Mouse (Mus musculus) kidney, postnatal 14 days (tissue): ENCODE results near the gene Smim5.
"Not testable (repeated sequence)": the region's sequence is repeated elsewhere in the genome, so short reads cannot be mapped to it uniquely, and the experiment has no call there.

Experiments
- DNase-seq: peaks from one replicate; pipeline ENCODE4 v3.0.0; 2022; ENCODE audit warnings: mixed read lengths

Smim5 gene

DNA sequence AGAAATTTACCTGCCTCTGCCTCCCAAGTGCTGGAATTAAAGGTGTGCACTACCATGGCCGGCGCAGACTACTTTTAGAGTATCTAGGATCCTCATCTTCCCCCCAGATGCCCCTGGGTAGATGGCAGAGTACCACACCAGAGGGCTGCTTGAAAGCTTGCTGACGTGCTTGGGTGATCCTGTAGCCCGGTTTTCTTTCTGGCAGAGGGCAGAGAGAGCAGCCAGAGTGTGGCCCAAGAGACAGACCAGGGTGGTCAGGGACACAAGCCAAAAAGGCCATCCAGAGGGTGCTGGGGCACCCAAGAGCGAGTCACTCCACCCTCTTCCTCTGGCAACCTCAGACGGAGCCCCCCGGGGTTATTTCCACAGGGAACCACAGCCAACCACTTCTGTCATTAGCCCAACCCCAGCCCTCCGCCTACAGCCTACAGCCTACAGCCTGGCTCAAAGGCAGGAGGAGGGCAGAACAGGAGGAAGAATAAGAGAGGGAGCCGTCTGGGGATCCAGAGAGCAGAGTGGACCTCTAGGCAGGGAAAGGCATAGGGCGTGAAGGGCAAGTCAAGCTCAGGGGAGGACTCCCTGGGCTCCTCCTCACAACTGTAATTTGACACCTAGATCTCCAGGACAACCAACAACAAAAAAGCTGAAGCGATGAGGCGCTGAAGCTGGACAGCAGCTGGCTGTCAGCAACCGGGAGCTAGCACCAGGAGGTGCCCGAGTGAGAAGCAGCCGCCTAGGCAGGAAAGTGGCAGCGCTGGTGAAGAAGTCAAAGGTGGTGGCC, at the start of gene Smim5:
Gene Smim5 (plus strand): TSS at position 481 of the 781 bp plus-strand sequence.
- peak; percentile 86 for DNase-seq

DNA sequence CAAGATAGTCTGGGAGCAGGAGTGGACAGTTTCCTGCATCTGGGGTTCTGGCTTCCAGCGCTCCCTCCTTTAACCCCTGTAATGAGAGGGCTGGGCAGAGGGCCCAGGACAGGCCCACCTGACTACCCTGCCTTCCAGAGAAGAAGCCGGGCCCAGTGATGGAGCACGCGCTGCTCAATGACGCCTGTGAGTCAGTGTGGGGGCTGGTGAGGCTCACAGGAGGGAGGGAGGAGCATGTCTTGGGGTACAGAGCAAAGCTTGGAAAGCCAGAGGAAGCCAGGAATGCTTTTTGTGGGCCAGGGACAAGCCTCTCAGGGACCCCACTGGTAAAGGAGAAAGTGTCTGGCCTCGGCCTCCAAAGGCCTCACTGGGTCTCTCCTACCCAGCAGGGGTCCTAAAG, 45.1 kb upstream of the Smim5 start:
- no peak for DNase-seq

DNA sequence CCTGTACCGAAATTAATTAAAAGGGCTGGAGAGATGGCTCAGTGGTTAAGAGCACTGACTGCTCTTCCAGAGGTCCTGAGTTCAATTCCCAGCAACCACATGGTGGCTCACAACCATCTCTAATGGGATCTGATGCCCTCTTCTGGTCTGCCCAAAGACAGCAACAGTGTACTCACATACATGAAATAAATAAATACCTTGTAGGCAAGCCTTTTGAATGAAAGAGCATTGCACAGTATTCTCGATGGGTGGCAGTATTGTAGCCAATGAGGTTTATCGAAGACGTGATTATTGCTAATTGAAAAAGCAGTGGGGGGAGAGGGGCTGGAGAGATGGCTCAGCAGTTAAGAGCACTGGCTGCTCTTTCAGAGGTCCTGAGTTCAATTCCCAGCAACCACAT, 42.6 kb upstream of the Smim5 start:
- not testable (repeated sequence) for DNase-seq

DNA sequence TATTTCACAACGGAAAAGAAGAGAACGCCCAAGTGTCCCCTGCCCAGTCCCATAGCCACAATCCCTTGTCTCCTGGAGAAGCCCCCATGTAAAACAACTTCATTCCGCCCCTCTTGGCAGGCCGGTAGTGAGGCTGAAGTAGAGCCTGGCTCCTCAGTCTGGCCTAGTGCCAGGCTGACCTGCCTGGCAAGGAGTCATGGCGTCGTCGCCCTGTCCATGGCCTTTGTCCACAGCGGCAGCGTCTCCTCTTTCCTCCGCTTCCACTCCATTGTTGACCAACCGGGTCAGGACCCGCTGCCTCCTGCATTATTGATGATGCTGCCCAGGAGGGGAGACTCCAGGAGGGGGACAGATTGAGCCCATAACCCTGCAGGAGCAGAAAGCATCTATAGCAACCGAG, 41.8 kb upstream of the Smim5 start:
- DNase-seq, result peak; percentile 47

DNA sequence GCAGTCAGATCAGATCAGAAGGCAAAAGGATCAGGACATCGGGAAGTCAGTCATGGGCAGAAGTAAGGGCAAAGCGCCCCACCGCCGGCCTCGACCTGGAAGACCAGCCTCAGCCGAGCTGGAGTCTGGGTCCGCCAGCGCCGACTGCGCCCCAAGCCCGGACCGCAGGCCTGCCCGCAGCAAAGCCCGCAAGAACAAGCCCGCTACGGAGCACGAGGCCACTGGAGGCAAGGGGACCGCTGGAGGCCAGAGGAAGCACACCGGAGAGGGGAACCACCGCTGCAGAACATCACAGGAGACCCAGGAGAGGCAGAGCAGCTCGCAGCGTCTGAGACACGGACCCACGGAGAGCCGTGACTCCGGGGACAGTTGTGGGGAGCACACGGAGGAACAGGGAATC, 41.4 kb upstream of the Smim5 start, which contains the start of gene Myo15b:
Gene Myo15b (plus strand): TSS at position 53 of the 400 bp plus-strand sequence.
- DNase-seq, result no peak

DNA sequence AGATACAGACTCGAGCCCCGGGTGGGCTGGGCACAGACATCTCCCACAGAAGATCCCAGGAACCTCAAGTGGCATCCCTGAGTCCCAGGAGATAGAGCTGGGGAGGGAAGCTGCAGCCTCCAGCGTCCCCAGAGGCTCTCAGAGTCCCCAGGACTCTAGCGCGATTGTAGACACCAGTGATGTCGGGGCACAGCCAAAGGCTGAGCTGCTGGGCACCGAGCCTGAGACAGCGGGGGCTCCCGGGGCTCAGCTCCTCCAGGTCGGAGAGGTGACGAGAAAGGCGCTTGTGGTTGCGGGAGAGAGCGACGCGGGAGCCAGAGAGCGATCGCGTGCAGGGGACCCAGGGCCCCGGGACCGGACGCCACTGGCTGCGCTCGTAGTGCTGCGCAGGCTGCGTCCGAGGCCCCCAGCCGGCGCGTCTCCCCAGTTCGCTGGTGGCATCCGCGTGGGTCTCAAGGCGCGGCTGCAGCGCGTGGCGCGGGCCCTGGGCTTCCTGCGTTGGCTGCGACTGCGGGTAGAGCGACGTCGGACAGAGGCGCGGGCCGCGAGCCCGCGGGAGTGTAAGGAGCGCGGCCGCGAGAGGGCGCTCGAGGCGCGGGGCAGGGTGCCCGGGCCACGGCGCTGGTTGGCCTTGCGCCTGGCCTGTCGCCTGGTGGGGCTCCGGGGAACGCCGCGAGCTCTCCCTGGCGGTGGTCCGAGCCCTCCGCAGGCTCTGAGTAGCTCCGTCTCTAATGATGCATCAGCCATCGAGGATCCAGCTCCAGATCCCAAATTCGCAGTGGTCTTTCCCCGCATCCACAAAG, 40.4 kb upstream of the Smim5 start:
- DNase-seq, result peak; percentile 94

DNA sequence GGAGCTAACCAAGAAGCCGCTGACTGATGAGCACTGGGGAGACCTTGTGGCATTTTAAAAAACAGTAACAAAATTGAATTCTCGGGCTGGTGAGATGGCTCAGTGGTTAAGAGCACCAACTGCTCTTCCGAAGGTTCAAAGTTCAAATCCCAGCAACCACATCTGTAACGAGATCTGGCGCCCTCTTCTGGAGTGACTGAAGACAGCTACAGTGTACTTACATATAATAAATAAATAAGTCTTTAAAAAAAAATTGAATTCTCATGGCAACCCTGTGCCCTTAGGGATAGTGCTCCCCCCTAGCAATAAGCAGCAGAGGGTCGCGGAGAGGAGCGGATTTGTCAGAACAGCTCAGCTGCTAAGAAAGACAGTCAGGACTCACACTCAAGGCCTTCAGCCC, 35.9 kb upstream of the Smim5 start:
- no peak for DNase-seq

DNA sequence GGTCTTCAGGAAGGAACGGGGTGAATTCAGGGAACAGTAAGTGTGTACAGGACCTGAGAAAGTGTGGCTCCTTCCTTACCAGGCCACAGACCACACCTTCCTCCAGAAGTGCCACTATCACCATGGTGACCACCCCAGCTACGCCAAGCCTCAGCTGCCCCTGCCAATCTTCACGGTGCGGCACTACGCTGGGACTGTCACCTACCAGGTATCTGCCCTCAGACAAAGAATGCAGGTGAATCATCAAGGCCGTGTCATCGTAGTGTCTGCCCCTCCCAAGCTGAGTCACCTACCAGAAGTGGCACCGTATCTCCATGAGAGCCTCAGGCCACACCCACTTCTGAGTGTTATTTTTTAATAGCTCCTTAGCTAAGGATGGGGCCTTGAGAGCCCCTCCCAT, 30.4 kb upstream of the Smim5 start:
- DNase-seq, result no peak

DNA sequence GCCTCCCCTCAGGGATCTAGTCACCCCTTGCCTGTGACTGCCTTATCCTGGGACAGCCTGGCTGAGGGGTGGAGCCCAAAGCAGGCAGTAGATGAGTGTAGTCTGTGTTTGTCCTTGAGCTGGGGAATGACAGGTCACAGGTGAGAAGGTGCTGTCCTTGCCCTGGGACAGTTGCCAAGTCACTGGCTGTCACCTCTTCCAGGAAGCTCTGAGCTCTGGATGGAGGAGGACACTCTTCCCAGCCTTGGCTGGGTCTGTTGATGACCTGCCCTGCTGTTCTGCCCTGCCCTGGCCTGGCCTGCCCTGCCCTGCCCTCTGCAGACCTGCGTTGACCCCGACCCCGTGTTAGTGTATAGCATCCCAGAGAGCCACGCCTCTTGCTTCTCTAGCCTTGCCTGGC, 27.3 kb upstream of the Smim5 start:
- no peak for DNase-seq

DNA sequence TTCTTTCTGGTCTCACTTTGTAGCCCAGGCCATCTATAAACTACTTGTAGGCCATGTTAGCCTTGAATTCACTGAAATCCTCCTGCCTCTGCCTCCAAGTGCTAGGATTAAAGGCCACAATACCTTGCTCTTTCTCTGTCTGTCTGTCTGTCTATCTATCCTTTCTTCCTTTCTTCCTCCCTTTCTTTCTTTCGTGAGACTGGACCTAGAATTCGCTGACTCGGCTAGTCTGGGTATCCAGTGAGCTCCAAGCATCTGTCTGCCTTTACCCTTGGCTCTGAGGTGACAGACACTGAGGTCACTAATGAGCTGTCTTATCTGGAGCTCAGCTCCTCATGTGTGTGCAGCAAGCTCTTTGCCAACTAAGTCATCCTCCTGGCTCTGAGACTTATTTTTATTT, 23.8 kb upstream of the Smim5 start:
- DNase-seq, result no peak

DNA sequence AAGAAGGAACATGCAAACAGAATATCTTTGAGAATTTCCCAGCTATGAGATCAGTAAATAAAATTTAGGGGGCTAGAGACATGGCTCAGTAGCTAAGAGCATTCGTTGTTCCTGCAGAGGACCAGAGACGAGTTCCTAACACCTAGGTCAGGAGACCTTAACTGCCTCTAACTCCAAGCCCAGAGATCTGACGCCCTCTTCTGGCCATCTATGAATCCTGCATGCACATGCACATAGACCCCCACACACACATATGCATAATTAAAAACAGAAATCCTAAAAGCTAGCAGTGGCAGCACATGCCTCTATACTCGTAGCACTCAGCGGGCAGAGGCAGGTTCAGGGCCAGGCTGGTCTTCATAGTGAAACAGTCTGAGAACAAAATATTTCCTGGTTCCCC, 23.3 kb upstream of the Smim5 start:
- DNase-seq, result no peak

DNA sequence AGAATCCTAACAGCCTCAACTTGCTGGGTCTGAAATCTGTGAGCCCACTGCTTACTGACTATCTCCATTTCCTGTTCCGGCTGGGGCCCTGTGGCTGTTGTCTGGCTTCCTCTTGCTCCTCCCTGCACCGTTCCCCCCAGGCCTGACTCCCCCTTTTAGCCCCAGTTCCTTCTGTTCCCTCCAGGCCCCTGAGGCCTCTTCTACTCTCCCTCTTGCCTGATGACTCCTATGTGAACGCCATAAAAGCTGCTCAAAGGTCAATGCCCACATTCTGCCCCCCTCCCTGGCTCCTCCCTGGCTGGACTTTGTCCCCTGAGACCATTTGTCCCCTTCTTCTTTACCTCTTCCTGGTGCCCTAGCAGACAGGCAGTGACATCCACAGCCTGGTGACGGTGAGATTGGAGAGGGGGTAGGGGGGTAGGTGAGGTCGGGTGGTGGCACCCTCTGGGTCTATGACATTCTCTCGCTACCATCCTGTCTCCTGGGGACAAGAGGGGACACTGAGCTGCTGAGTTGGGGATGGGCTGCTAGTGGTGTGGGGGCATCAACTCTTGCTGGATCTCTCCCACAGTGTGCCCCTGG, 22.5 kb upstream of the Smim5 start:
- DNase-seq, result peak; percentile 80

DNA sequence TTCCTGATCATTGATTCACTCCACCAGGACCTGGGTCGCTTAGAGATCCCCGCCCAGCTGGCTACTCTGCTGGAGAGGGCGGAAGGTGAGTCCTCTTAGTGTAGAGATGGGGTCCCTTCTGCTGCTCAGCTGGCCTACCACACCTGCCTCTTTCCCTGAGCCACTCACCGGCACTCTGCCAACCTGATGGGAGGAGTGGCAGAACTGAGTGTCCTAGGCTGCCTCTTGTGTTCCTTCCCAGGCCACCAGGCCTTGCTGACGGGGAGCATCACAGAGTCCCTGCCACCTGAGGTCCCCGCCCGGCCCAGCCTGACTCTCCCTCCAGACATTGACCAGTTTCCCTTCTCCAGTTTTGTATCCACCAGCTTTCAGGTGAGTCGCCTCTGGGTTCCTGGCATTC, 21.7 kb upstream of the Smim5 start:
- DNase-seq, result peak; percentile 47

DNA sequence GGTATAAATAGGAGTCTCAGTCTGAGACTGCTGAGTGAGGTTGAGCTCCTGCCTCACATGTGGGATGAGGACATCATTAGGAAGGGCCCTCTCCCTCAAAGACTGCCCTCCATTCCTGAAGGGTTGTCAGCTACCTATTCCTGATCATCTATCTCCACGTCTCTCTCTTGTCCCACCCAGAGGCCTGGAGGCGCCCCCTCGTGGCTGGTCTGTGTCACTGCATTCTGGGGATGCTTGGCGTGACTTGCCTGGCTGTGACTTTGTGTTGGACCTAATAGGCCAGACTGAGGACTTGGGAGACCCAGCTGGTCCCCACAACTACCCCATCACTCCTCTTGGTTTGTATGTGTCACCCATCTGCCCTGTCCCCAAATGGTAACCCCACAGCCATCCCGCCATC, 18.8 kb upstream of the Smim5 start:
- peak; percentile 37 for DNase-seq

DNA sequence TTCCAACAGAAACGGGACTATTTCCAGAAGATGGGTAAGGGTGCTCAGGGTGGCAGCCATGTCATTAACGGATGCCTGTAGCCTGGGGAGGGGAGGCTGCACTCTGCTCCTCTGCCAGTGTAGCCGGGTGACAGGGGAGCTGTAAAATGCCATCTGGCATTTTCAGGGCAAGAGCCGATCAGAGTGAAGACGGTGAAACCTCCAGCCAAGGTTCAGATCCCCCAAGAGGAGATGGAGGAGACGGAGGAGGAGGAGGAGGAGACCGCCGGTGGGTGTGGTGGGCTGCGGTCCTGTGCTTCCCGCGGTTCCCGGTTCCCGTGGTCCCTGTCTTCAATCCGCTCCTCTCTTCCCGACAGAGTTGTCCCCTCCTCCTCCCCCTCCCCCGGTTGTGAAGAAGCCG, 16.5 kb upstream of the Smim5 start:
- no peak for DNase-seq

DNA sequence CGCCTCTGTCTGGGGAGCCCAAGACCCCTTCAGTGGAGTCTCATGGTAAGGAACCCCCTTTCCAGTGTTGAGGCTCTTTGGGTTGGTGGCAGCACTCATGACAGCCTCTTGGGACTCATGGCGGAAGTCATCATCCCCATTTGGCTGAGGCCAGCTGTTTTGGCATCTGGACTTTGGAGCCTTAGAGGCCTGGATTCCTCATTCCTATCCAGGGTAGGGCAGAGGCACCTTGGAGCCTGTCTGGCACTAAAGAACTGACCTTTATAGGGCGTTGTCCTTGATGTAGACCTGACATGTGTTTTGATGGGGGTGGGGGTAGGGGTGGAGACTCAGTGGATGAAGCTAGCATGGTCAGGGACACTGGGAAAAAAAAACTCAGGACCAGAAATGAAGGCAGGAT, 15.4 kb upstream of the Smim5 start:
- no peak for DNase-seq

DNA sequence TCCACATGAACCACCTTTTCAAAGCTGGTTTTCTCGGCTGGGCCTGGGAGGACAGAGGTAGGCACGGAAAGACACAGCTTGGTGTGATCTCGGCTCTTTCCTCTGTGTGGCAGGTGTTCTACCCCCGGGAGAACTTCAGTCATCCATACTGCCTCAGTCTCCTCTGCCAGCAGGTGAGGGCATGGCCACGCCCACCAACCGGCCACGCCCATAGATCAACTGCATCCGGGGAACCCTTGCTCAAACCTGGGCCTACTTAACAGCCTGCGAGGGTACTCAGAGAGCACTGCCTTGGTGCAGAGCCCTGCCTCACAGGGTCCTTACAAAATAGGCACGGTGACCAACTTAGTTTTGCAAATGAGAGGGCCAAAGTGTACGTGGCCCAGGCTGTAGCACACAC, 14.5 kb upstream of the Smim5 start:
- DNase-seq, result no peak

DNA sequence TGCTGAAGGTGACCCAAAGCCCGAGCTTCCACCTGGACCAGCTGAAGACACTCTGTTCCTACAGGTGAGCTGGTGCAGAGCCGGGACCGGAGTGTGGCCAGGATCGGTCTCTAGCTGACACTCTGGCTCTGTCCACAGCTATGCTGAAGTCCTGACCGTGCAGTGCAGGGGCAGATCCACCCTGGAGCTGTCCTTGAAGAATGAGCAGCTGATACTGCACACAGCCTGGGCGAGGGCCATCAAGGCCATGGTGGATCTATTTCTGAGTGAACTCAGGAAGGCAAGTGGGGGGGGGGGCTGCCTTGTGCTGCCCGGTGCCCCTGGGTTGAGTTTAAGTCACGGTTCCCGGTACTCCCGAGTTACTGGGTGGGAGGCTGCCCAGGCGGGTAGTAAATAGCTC, 13.3 kb upstream of the Smim5 start:
- no peak for DNase-seq

DNA sequence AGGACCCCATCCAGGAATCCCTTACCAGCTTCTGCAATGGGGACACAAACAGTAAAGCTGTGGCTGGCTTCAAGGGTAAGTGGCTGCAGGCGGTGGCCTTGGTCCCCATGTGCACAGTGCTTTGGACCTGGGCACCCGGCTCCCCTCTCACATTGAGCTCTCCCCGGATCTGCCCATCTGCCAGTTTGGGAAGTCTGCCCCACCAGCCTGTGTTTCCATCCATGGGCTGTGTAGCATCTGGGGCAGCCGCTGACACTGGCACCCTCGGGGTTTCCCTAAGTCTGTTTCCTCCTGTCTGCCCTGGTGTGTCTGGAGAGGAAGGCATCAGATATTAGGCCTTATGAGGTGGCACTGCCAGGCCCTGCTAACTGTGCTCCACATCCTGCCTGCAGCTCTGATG, 11.7 kb upstream of the Smim5 start:
- DNase-seq, result no peak

DNA sequence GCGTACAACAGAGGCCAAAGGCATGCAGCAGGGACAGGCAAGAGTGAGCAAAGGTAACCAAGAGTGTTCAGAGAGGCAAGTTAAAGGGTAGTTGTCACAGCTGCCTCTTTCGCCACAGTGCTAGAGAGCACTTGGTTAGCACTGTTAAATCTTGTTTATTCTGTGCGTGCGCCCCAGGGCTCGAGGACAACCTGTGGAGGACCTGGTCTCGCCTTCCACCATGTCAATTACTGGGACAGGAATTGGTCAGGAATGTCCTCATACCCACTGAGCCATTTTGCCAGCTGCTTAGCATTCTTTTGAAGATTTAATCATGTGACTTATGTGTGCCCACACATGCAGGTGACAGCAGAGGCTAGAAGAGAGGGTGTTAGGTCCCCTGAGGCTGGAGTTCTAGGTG, 10.6 kb upstream of the Smim5 start:
- DNase-seq, result no peak

DNA sequence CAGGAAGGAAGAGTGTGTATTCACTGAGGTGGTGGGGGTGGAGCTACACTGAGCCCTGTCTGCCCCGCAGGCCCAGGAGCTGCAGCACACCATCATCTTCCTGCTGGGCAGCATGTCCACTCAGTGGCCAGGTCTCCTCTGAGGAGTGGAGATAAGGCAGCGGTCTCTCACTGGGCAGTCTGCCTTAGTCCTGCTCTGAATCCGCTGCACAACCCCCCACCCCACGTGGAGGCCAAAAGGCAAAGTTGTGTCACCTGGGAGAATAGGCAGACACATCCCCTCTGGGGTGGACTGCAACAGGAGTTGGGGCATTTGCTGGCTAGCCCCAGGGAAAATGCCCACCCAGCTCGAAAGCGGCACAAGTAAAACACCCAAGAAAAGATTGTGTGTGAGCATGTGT, 7.6 kb upstream of the Smim5 start:
- no peak for DNase-seq

DNA sequence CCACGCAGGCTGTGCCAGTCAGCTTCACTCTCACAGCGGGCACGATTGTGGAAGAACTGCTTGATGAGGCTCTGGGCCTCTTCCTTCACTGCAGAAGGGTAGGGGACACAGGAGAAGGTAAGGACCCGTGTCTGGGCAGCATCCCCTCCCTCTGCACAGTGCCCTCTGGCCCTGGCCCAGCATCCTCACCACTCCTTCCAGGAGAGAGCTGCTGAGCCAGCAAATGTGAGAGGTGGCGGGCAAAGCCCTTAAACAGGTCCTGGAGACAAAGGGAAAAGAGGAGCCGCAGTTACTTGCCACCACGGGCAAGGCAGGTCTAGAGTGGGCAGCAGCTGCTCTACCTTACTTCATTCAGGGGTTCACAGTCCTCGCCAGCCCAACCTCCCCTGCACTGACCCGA, 6.7 kb upstream of the Smim5 start:
- no peak for DNase-seq

DNA sequence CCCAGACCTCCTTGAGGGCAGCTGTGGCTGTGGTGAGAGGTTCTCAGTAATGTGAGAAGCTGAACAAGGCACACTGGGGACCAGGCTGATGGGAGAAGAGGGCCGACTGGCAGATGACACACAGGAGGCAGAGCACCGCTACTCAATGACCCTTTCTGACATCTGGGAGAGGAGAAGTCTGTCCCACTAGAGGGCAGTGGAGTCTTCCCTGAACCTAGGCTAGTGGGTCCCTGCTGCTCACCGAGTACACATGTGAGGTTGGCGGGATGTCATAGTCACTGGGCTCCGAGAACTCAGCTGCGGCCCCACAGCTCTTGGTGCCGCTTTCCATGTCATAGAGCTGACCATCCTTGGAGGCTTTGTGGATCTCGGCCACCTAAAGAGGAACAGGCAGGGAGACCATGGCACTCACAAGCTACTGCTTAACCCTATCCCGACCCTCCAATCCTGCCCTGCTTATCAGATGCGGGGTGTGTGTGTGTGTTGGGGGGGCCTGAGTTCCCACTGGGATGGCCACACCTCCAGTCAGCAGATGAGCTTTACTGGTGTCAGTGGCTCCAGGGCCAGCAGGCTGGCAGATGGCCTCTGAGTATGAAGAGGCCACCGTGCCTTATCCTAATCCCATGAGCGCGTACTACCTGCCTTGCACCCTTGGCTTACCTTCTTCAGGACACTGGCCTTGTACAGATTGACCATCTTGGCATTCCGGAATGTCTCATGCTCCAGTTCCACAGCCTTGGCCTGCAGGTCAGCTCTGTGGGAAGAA, 4.8 kb upstream of the Smim5 start:
- DNase-seq, result peak; percentile 38
